Mouse (Mus musculus): ENCODE measurements around the gene Adamts12. TPM values are rescaled to one million over a fixed set of nuclear protein-coding genes. Genes with fewer than 3 reads are reported as not detected.

Adamts12 gene
- total and polyA plus RNA-seq, 3 experiments = 0.03 to 0.12 (median 0.04) TPM

DNA sequence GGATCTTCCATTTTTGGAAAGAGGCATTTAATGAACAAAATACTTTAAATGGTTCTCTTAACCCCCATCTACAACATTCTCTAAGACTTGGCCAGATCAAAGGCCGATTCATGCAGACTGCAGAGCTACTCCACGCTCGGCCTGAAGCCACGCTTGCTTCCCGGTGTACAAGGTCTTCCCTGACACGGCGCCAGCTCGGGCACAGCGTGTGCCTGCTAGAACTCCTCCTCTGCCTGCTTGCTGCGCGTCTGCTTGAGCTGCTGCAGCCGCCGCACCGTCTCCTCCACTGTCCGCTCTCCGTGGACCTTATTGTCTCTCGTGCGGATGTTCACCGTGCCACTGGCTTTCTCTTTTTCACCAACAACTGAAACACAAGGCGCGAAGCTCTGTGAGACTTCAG, 319.2 kb downstream of the Adamts12 start:
- in situ Hi-C loops (cut with MboI; ENCODE audit: low pct_ligation_motif_present, low pct_unique_long_range_greater_than_20kb, low sequenced_read_pairs) (loop anchor here (25.0 kb wide), 1 partner anchor 896 kb away; the partner anchor contains the start of genes Brix1 and Rad1), dilution Hi-C loops (cut with MboI; ENCODE audit: extremely low pct_ligation_motif_present, extremely low pct_unique_long_range_greater_than_20kb, low sequenced_read_pairs) (no loop called here)
- no peak for TF ChIP-seq UBTF (IDR thresholded peaks at IDR 0.05; ENCODE audit: low read depth, low read length)
- TF ChIP-seq HCFC1 (IDR thresholded peaks at IDR 0.05; ENCODE audit: low read depth, low read length) = no peak
- TF ChIP-seq MAFK (IDR thresholded peaks at IDR 0.05; ENCODE audit: insufficient replicate concordance, low read length) = no peak
- no peak for TF ChIP-seq USF2 (conservative IDR thresholded peaks at IDR 0.05; ENCODE audit: low read depth, low read length)
- TF ChIP-seq MYC (IDR thresholded peaks at IDR 0.05; ENCODE audit: low read depth, low read length) = no peak
- no peak for TF ChIP-seq NELFE (IDR thresholded peaks at IDR 0.05; ENCODE audit: low read depth, low read length)
- TF ChIP-seq SIN3A (IDR thresholded peaks at IDR 0.05; ENCODE audit: low read length) = no peak
- Histone ChIP-seq H3K4me3 (replicated peaks in 1 of 3; ENCODE audit: low read depth in 2 of 3, low read length in 2 of 3, poor library complexity in 1 of 3) (no peak overlapping the region), H3K79me2 (replicated peaks; ENCODE audit: control insufficient read depth, extremely low read depth, insufficient read depth, poor library complexity, severe bottlenecking) (no peaks in the 10 kb centered on the region), H3K9ac (ENCODE audit: insufficient read depth, low read depth) (no peak overlapping the region), H3K36me3 (replicated peaks in 1 of 2; ENCODE audit: control insufficient read depth in 1 of 2, insufficient read depth in 1 of 2, low read length in 1 of 2) (peaks cover 60 to 81% of the 10 kb centered on the region in 2 experiments), H3K9me3 (replicated peaks; ENCODE audit: low read length) (peaks cover 6% of the 10 kb centered on the region), H3K27me3 (replicated peaks) (no peaks in the 10 kb centered on the region), H3K27ac (ENCODE audit: insufficient read depth, low read depth) (no peak overlapping the region), H3K4me2 (ENCODE audit: insufficient read depth, low read depth, poor library complexity, severe bottlenecking) (no peak overlapping the region), H3K4me1 (ENCODE audit: control insufficient read depth in 1 of 2, insufficient read depth in 2 of 2) (peaks cover 19 to 26% of the 10 kb centered on the region in 2 experiments)
- DNase-seq (ENCODE audit: extremely low read depth) = no peak

DNA sequence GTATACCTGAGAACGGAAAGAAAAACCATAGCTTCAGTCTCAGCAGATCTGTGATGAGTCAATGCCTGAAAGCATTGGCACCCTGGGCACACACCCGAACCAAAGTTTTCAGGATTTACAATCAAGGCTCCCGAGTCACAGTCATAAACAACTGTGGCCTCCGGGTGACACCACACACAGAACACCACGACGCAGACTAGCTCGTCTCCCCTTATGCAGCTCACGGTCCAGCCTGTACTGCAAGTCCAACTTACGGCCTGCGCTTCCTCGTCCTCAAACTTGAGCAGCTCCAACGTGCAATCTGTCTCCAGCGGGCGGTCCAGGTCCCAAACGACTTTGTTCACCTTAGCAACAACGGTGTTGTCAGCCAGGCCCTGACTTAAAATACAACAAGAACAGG, 328.3 kb downstream of the Adamts12 start:
- dilution Hi-C loops (cut with MboI; ENCODE audit: extremely low pct_ligation_motif_present, extremely low pct_unique_long_range_greater_than_20kb, low sequenced_read_pairs) = no loop called here
- H3K27me3 ChIP-seq (replicated peaks) = no peaks in the 10 kb centered on the region
- no peaks in the 10 kb centered on the region for H3K9me3 ChIP-seq (replicated peaks; ENCODE audit: low read length)
- in situ Hi-C loops (cut with MboI; ENCODE audit: low pct_ligation_motif_present, low pct_unique_long_range_greater_than_20kb, low sequenced_read_pairs) = loop anchor here (25.0 kb wide), 1 partner anchor 906 kb away; the partner anchor contains the start of genes Brix1 and Rad1
- H3K36me3 ChIP-seq (replicated peaks in 1 of 2; ENCODE audit: control insufficient read depth in 1 of 2, insufficient read depth in 1 of 2, low read length in 1 of 2) = peaks cover 82 to 99% of the 10 kb centered on the region in 2 experiments
- H3K27ac ChIP-seq (ENCODE audit: insufficient read depth, low read depth) = no peak overlapping the region
- TF ChIP-seq CHD1 (IDR thresholded peaks at IDR 0.05; ENCODE audit: low read depth, low read length) (no peak), CHD2 (IDR thresholded peaks at IDR 0.05; ENCODE audit: low read length) (no peak), MAFK (IDR thresholded peaks at IDR 0.05; ENCODE audit: insufficient replicate concordance, low read length) (no peak), USF1 (IDR thresholded peaks at IDR 0.05; ENCODE audit: low read depth, low read length) (no peak), E2F4 (IDR thresholded peaks at IDR 0.05; ENCODE audit: insufficient replicate concordance, low read depth, low read length) (no peak), KAT2A (IDR thresholded peaks at IDR 0.05; ENCODE audit: insufficient replicate concordance, low read length) (no peak), RCOR1 (conservative IDR thresholded peaks at IDR 0.05; ENCODE audit: low read depth, low read length) (no peak), RAD21 (IDR thresholded peaks at IDR 0.05; ENCODE audit: low read depth, low read length) (no peak), ZMIZ1 (IDR thresholded peaks at IDR 0.05; ENCODE audit: low read depth, low read length) (no peak), ZNF384 (IDR thresholded peaks at IDR 0.05; ENCODE audit: low read depth, low read length) (no peak), SMC3 (IDR thresholded peaks at IDR 0.05; ENCODE audit: low read depth, low read length) (no peak), MAZ (IDR thresholded peaks at IDR 0.05; ENCODE audit: low read depth, low read length) (no peak), POLR2AphosphoS2 (IDR thresholded peaks at IDR 0.05; ENCODE audit: low read depth, low read length) (no peak)
- DNase-seq (ENCODE audit: extremely low read depth) = no peak
- H3K9ac ChIP-seq (ENCODE audit: insufficient read depth, low read depth) = no peak overlapping the region
- H3K79me2 ChIP-seq (replicated peaks; ENCODE audit: control insufficient read depth, extremely low read depth, insufficient read depth, poor library complexity, severe bottlenecking) = peaks cover 37% of the 10 kb centered on the region
- no peak overlapping the region for H3K4me2 ChIP-seq (ENCODE audit: insufficient read depth, low read depth, poor library complexity, severe bottlenecking)
- H3K4me1 ChIP-seq (ENCODE audit: control insufficient read depth in 1 of 2, insufficient read depth in 2 of 2) = peaks cover 2 to 28% of the 10 kb centered on the region in 2 experiments; a peak in 3 of 4 replicates
- no peak overlapping the region for H3K4me3 ChIP-seq (replicated peaks in 1 of 3; ENCODE audit: low read depth in 2 of 3, low read length in 2 of 3, poor library complexity in 1 of 3)
